20 mouse cellular contexts compared by ENCODE assay signal in genomic region chr4:152686509-152687081, GRCm38 (mm10).
DNase-seq lines count a peak whose midpoint lies in the region; ATAC-seq and TF ChIP-seq lines count a peak whose summit lies in the region.
"Had no signal": no experiment of that assay in that cellular context is flagged by ENCODE, and none has a peak within 500 bp of the region (broad histone marks: within the 10 kb centered on the region; RNA-seq: fewer than 3 reads in every experiment).

No protein-coding gene starts in this region.

- H3K36me3 ChIP-seq in forebrain, postnatal 0 days (ENCODE audit: insufficient read depth) = no peaks in the 10 kb centered on the region
- H3K36me3 ChIP-seq in forebrain, embryonic 16.5 days (ENCODE audit: control insufficient read depth, insufficient read depth) = no peaks in the 10 kb centered on the region
- no peaks in the 10 kb centered on the region for H3K36me3 ChIP-seq in E14TG2a.4 (ENCODE audit: insufficient read depth, low read length)
- no peaks in the 10 kb centered on the region for H3K36me3 ChIP-seq in midbrain, embryonic 10.5 days
- H3K36me3 ChIP-seq in midbrain, embryonic 16.5 days (ENCODE audit: control insufficient read depth, insufficient read depth, low read length) = no peaks in the 10 kb centered on the region
- H3K36me3 ChIP-seq: neural tube, embryonic 15.5 days had no signal

- no peaks in the 10 kb centered on the region for H3K27me3 ChIP-seq in forebrain, postnatal 0 days (ENCODE audit: insufficient read depth, low read length)
- no peaks in the 10 kb centered on the region for H3K27me3 ChIP-seq in forebrain, embryonic 16.5 days (replicated peaks; ENCODE audit: control insufficient read depth, insufficient read depth, low read length)
- H3K27me3 ChIP-seq in E14TG2a.4 (ENCODE audit: insufficient read depth, low read length) = peaks cover 7% of the 10 kb centered on the region
- 0 out of 2 replicates have a peak, but pooled peaks cover 6% of the 10 kb centered on the region for H3K27me3 ChIP-seq in midbrain, embryonic 10.5 days (ENCODE audit: low read depth, poor library complexity, severe bottlenecking)
- H3K27me3 ChIP-seq in midbrain, embryonic 16.5 days (ENCODE audit: control insufficient read depth, insufficient read depth, low read depth, low read length) = no peaks in the 10 kb centered on the region
- H3K27me3 ChIP-seq: neural tube, embryonic 15.5 days had no signal

- H3K9ac ChIP-seq in forebrain, postnatal 0 days = no peak overlapping the region
- H3K9ac ChIP-seq in forebrain, embryonic 16.5 days (replicated peaks; ENCODE audit: low read depth, low read length) = no peak overlapping the region
- H3K9ac ChIP-seq in midbrain, embryonic 16.5 days (ENCODE audit: low read depth, low read length) = 0 out of 2 replicates have a peak overlapping the region, but pooled peaks have one; percentile 18
- H3K9ac ChIP-seq: neural tube, embryonic 15.5 days had no signal

- intact Hi-C loops in gastrocnemius, postnatal 36 days (cut with DNase I) = no loop called here

- no peak for ATAC-seq in forebrain, postnatal 0 days
- no peak for ATAC-seq in forebrain, embryonic 16.5 days
- ATAC-seq in midbrain, embryonic 16.5 days = no peak

- H3K9me3 ChIP-seq in forebrain, postnatal 0 days (ENCODE audit: low read length) = peaks cover 7% of the 10 kb centered on the region; the same call in 1 of the 2 replicates
- H3K9me3 ChIP-seq in forebrain, embryonic 16.5 days (ENCODE audit: control insufficient read depth, low read length) = peaks cover 8% of the 10 kb centered on the region
- H3K9me3 ChIP-seq in E14TG2a.4 (ENCODE audit: low read length) = peaks cover 24% of the 10 kb centered on the region
- H3K9me3 ChIP-seq in midbrain, embryonic 10.5 days (replicated peaks) = peaks cover 35% of the 10 kb centered on the region
- peaks cover 3% of the 10 kb centered on the region; the same call in 1 of the 2 replicates for H3K9me3 ChIP-seq in midbrain, embryonic 16.5 days (replicated peaks; ENCODE audit: control insufficient read depth, low read length, poor library complexity, severe bottlenecking)
- H3K9me3 ChIP-seq: neural tube, embryonic 15.5 days had no signal

- peak; percentile 40; the same call in 1 of the 2 replicates for TF ChIP-seq CTCF in forebrain, postnatal 0 days (IDR thresholded peaks at IDR 0.05; ENCODE audit: low read depth)
- peak; percentile 22 for TF ChIP-seq CTCF in E14TG2a.4 (conservative IDR thresholded peaks at IDR 0.05; ENCODE audit: low read length)

- H3K27ac ChIP-seq in forebrain, postnatal 0 days (ENCODE audit: low read depth, low read length) = no peak overlapping the region
- no peak overlapping the region for H3K27ac ChIP-seq in forebrain, embryonic 16.5 days (ENCODE audit: low read length)
- peak overlapping the region; percentile 14 for H3K27ac ChIP-seq in midbrain, embryonic 10.5 days (replicated peaks)
- peak overlapping the region; percentile 53 for H3K27ac ChIP-seq in midbrain, embryonic 16.5 days (ENCODE audit: low read length)
- H3K27ac ChIP-seq: neural tube, embryonic 15.5 days had no signal

- no peak overlapping the region for H3K4me2 ChIP-seq in forebrain, postnatal 0 days (ENCODE audit: low read depth)
- H3K4me2 ChIP-seq in forebrain, embryonic 16.5 days (ENCODE audit: low read length) = no peak overlapping the region
- no peak overlapping the region for H3K4me2 ChIP-seq in midbrain, embryonic 16.5 days (ENCODE audit: low read length)
- H3K4me2 ChIP-seq: heart, embryonic 11.5 days; neural tube, embryonic 15.5 days had no signal

- H3K4me1 ChIP-seq in forebrain, postnatal 0 days (ENCODE audit: insufficient read depth) = no peaks in the 10 kb centered on the region
- no peaks in the 10 kb centered on the region for H3K4me1 ChIP-seq in forebrain, embryonic 16.5 days (replicated peaks; ENCODE audit: control insufficient read depth, insufficient read depth, low read length)
- no peaks in the 10 kb centered on the region for H3K4me1 ChIP-seq in E14TG2a.4 (replicated peaks; ENCODE audit: low read depth, low read length)
- peaks cover 32% of the 10 kb centered on the region for H3K4me1 ChIP-seq in midbrain, embryonic 10.5 days
- peaks cover 12% of the 10 kb centered on the region for H3K4me1 ChIP-seq in midbrain, embryonic 16.5 days (ENCODE audit: control insufficient read depth, insufficient read depth, low read length)

- DNase-seq in forebrain, postnatal 0 days = no peak
- peak; percentile 33 for DNase-seq in midbrain, embryonic 10.5 days (ENCODE audit: low spot score)
- DNase-seq in gastrocnemius, postnatal 36 days = no peak
- DNase-seq in frontal cortex, adult 2 months (ENCODE audit: extremely low spot score in 1 of 2, low spot score in 1 of 2) = no peak
- DNase-seq in adrenal gland, adult (ENCODE audit: inconsistent age in 2 of 2, low spot score in 1 of 2) = no peak
- DNase-seq: adrenal gland, adult 8-10 months; cerebellum, adult 2 months; cerebellum, postnatal 25 days; gastrocnemius, postnatal 10 days; heart, adult 11 months; kidney, adult 18-20 months; lung, postnatal 4 days; right cerebral cortex, postnatal 14 days; thymus, postnatal 25 days had no signal

- WGBS in forebrain, postnatal 0 days = 56% methylated on average over 12 of the region's 12 CpGs
- 50% methylated on average over 12 of the region's 12 CpGs for WGBS in forebrain, embryonic 16.5 days
- 59% methylated on average over 12 of the region's 12 CpGs for WGBS in midbrain, embryonic 10.5 days
- 27% methylated on average over 12 of the region's 12 CpGs for WGBS in midbrain, embryonic 16.5 days

- no peak overlapping the region for H3K4me3 ChIP-seq in forebrain, postnatal 0 days (ENCODE audit: low read depth, low read length)
- H3K4me3 ChIP-seq in forebrain, embryonic 16.5 days (replicated peaks; ENCODE audit: low read length) = no peak overlapping the region
- H3K4me3 ChIP-seq in E14TG2a.4 (replicated peaks; ENCODE audit: low read length) = no peak overlapping the region
- no peak overlapping the region for H3K4me3 ChIP-seq in midbrain, embryonic 10.5 days
- H3K4me3 ChIP-seq in midbrain, embryonic 16.5 days (ENCODE audit: low read depth, low read length) = no peak overlapping the region
- H3K4me3 ChIP-seq: myocyte; neural tube, embryonic 15.5 days had no signal

Comparison
In these comparisons a context has a peak if more than half of its experiments do, and no peak if none do; other contexts are left out.
1. H3K27ac ChIP-seq: peak in midbrain, embryonic 10.5 days (single experiment) and midbrain, embryonic 16.5 days (single experiment); none in forebrain, postnatal 0 days (single experiment) and forebrain, embryonic 16.5 days (single experiment).